Mouse (Mus musculus): ENCODE data around the gene Adck1. TPM values are rescaled to one million over a fixed set of nuclear protein-coding genes. Genes with fewer than 3 reads are reported as not detected.
A peak's percentile ranks its signal among the peaks of the same experiment; 100 is the strongest.
"Not testable (repeated sequence)": the region's sequence is repeated elsewhere in the genome, so short reads cannot be mapped to it uniquely, and the experiment has no call there.

Gene Adck1
- total and polyA plus RNA-seq, 2 experiments from 2014 or later: 40.1 to 48.7 TPM

DNA sequence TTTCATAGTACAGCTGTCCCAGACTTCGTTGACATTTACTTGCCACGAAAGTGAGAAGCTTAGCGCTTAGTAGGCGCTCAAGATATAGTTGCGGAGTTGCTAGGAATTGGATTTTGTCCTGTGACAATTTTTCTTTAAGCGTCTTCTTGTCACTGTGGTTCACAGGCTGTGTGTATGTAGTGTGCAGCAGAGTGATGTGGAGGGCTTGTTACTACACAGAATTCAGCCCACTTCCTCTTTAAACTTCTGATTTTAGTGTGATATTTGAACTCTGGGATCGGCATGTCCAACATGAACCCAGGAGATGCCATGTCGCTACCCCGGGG, 729 bp downstream of the Adck1 start:
- no peak for ATAC-seq
- no peak for TF ChIP-seq CTCF (IDR thresholded peaks at IDR 0.05; ENCODE audit: low read depth)
- no peaks in the 10 kb centered on the region for H3K36me3 ChIP-seq (ENCODE audit: insufficient read depth, low read length)
- DNase-seq (ENCODE audit: low spot score): no peak
- peak overlapping the region; percentile 95 for H3K4me2 ChIP-seq (ENCODE audit: low read depth, low read length)
- 0 out of 2 replicates have a peak, but pooled peaks cover 4% of the 10 kb centered on the region for H3K4me1 ChIP-seq (ENCODE audit: insufficient read depth, low read length)
- peak overlapping the region; percentile 65 for H3K9ac ChIP-seq (replicated peaks; ENCODE audit: low read length)
- no peaks in the 10 kb centered on the region for H3K9me3 ChIP-seq (ENCODE audit: low read length)
- H3K27ac ChIP-seq: peak overlapping the region; percentile 80; the same call in 1 of the 2 replicates
- H3K4me3 ChIP-seq (ENCODE audit: low read length): peak overlapping the region; percentile 77
- no peaks in the 10 kb centered on the region for H3K27me3 ChIP-seq (ENCODE audit: insufficient read depth, low read length)
- 54% methylated on average over 9 of the region's 9 CpGs for WGBS

DNA sequence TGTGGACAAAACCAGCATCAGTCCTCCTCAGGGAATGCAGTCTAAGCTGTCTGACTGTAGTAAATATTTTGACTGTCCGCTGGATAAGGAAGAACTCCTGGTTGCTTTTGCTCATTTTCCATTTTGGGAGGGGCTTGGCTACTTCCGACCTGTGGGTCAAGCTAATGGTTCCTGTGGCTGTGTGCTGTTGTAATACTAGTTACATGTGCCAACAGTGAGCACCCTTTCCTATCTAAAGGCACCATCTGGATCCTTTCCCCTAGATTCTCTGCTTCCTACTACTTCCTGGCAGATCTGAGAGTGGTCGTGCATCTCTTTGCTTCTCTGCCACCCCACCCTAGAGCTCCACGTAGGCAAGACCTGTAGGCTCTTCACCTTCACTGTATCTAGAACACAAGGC, 7.3 kb downstream of the Adck1 start:
- Histone ChIP-seq H3K4me1 (ENCODE audit: insufficient read depth, low read length) (no peaks in the 10 kb centered on the region), H3K4me3 (ENCODE audit: low read length) (no peak overlapping the region), H3K27me3 (ENCODE audit: insufficient read depth, low read length) (no peaks in the 10 kb centered on the region), H3K27ac (no peak overlapping the region), H3K9ac (replicated peaks; ENCODE audit: low read length) (no peak overlapping the region), H3K4me2 (ENCODE audit: low read depth, low read length) (no peak overlapping the region), H3K36me3 (ENCODE audit: insufficient read depth, low read length) (no peaks in the 10 kb centered on the region), H3K9me3 (ENCODE audit: low read length) (no peaks in the 10 kb centered on the region)
- ATAC-seq: no peak
- no peak for DNase-seq (ENCODE audit: low spot score)
- WGBS: 91% methylated on average over 4 of the region's 4 CpGs
- TF ChIP-seq CTCF (IDR thresholded peaks at IDR 0.05; ENCODE audit: low read depth): no peak

DNA sequence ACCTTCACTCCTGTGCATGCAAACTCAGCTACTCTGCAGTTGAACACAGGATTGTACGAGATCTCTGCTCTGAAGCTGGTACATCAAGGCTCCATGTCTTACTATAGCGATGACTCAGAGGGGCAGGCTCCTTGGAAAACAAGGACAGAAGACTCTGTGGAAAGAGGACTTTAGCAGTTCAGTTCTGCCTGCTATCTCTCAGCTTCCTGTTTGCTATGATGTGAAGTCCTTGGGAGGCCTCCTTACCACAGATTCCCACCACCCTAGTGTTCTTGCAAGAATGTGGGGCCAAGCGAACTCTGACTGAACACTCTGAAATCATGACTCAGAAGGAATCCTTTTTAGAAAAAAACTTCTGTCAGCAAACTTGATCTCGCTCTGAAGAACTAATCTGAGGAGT, 8.3 kb downstream of the Adck1 start:
- Histone ChIP-seq H3K9ac (replicated peaks; ENCODE audit: low read length) (no peak overlapping the region), H3K4me2 (ENCODE audit: low read depth, low read length) (no peak overlapping the region), H3K4me1 (ENCODE audit: insufficient read depth, low read length) (no peaks in the 10 kb centered on the region), H3K4me3 (ENCODE audit: low read length) (no peak overlapping the region), H3K36me3 (ENCODE audit: insufficient read depth, low read length) (no peaks in the 10 kb centered on the region), H3K27me3 (ENCODE audit: insufficient read depth, low read length) (no peaks in the 10 kb centered on the region), H3K27ac (no peak overlapping the region), H3K9me3 (ENCODE audit: low read length) (no peaks in the 10 kb centered on the region)
- no peak for TF ChIP-seq CTCF (IDR thresholded peaks at IDR 0.05; ENCODE audit: low read depth)
- no peak for ATAC-seq
- DNase-seq (ENCODE audit: low spot score): no peak
- 90% methylated on average over 4 of the region's 4 CpGs for WGBS

DNA sequence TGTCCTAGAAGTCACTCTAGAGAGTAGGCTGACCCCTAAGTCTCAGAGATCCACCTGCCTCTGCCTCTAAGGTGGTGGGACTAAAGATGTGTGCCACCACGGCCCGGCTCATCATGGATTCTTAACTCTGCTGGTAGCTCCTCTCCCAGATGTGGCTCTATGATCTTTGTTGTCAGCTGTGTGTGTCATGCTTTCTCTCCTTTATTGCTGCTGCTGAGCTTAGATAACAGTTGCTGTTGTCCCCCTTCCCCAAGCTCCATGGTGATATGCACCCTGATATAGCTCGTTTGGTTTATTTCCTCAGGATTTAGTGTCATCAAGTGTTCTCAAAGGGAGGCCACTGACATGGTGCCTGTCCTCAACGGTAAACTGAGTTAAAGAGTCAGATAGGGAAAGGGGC, 9.3 kb downstream of the Adck1 start:
- H3K36me3 ChIP-seq (ENCODE audit: insufficient read depth, low read length); H3K27ac ChIP-seq; H3K4me3 ChIP-seq (ENCODE audit: low read length); H3K9me3 ChIP-seq (ENCODE audit: low read length); H3K9ac ChIP-seq (replicated peaks; ENCODE audit: low read length); H3K27me3 ChIP-seq (ENCODE audit: insufficient read depth, low read length); H3K4me1 ChIP-seq (ENCODE audit: insufficient read depth, low read length); H3K4me2 ChIP-seq (ENCODE audit: low read depth, low read length); ATAC-seq; DNase-seq (ENCODE audit: low spot score): not testable (repeated sequence)
- 80% methylated on average over 4 of the region's 4 CpGs for WGBS

DNA sequence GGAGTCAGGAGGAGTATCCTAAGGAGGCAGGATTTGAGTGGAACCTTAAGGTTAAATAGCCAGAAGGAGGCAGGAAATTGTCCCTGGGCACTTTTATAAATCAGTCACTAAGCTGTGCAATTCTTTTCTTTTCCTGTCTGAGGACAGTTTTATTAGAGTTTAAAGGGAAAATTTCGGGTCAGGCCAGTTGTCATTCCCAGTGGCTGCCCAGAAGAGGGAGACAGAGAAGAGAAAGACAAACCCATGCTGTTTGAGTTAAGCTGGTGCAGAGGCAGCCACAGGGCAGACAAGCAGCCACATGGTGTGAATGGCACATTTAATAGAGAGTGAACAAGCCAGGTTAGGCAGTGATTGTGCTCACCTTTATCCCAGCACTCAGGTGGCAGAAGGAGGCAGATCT, 10.0 kb downstream of the Adck1 start:
- H3K4me3 ChIP-seq (ENCODE audit: low read length); DNase-seq (ENCODE audit: low spot score); H3K4me2 ChIP-seq (ENCODE audit: low read depth, low read length); ATAC-seq; H3K4me1 ChIP-seq (ENCODE audit: insufficient read depth, low read length); H3K27ac ChIP-seq; H3K36me3 ChIP-seq (ENCODE audit: insufficient read depth, low read length); H3K9ac ChIP-seq (replicated peaks; ENCODE audit: low read length); H3K9me3 ChIP-seq (ENCODE audit: low read length); H3K27me3 ChIP-seq (ENCODE audit: insufficient read depth, low read length): not testable (repeated sequence)
- peak; percentile 50 for TF ChIP-seq CTCF (IDR thresholded peaks at IDR 0.05; ENCODE audit: low read depth)
- WGBS: 10% methylated on average over 1 of the region's 1 CpGs

DNA sequence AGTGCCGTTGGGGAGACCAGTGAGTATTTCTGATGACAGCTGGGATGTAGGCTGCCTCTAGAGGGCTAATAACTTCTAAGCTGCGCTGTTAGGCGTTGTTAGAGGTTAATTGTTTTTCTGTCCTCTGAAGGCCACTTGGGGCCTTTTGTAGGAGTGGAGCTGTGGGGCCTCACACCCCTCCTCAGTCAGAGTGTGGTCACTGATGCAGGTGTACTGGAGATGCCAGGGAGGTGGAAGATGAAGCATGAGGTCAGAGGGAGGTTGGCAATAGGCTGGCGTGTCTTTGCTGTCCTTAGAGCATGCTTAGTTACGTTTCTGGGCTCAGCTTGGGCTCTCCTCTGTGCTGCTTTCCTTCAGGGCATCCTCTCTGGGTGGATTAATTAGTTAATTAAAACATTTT, 11.7 kb downstream of the Adck1 start:
- TF ChIP-seq CTCF (IDR thresholded peaks at IDR 0.05; ENCODE audit: low read depth): no peak
- H3K4me3 ChIP-seq (ENCODE audit: low read length): no peak overlapping the region
- H3K4me1 ChIP-seq (ENCODE audit: insufficient read depth, low read length): no peaks in the 10 kb centered on the region
- 71% methylated on average over 5 of the region's 5 CpGs for WGBS
- H3K27me3 ChIP-seq (ENCODE audit: insufficient read depth, low read length): no peaks in the 10 kb centered on the region
- no peak overlapping the region for H3K9ac ChIP-seq (replicated peaks; ENCODE audit: low read length)
- no peaks in the 10 kb centered on the region for H3K9me3 ChIP-seq (ENCODE audit: low read length)
- H3K4me2 ChIP-seq (ENCODE audit: low read depth, low read length): no peak overlapping the region
- no peaks in the 10 kb centered on the region for H3K36me3 ChIP-seq (ENCODE audit: insufficient read depth, low read length)
- H3K27ac ChIP-seq: no peak overlapping the region
- ATAC-seq (0 out of 2 replicates have a peak, but pooled peaks have one; percentile 10), DNase-seq (ENCODE audit: low spot score) (no peak)

DNA sequence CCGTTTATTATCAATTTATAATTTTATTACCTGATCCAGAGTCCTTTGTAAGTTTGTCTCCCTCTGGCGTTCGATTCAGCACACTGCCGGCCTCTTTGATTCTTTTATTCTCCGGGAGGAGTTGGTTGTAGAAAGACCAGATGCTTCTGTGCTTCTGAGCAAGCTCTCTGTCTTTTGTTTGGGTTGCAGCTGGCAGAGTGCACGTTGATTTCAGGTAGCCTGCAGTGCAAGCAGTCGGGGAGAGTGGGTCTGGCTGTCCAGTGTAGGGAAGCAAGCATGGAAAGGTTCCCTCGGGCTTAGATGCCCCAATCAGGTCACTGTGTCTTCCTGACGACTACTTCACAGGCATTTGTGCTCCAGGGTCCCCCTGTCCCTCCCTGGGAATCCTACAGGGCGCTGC, 16.5 kb downstream of the Adck1 start:
- 28% methylated on average over 10 of the region's 10 CpGs for WGBS
- no peaks in the 10 kb centered on the region for H3K9me3 ChIP-seq (ENCODE audit: low read length)
- H3K27ac ChIP-seq: no peak overlapping the region
- H3K27me3 ChIP-seq (ENCODE audit: insufficient read depth, low read length): no peaks in the 10 kb centered on the region
- H3K4me1 ChIP-seq (ENCODE audit: insufficient read depth, low read length): no peaks in the 10 kb centered on the region
- H3K36me3 ChIP-seq (ENCODE audit: insufficient read depth, low read length): peaks cover 7% of the 10 kb centered on the region; the same call in 1 of the 2 replicates
- ATAC-seq (no peak), DNase-seq (ENCODE audit: low spot score) (peak; percentile 70)
- peak; percentile 69 for TF ChIP-seq CTCF (IDR thresholded peaks at IDR 0.05; ENCODE audit: low read depth)
- no peak overlapping the region for H3K4me3 ChIP-seq (ENCODE audit: low read length)
- no peak overlapping the region for H3K4me2 ChIP-seq (ENCODE audit: low read depth, low read length)
- H3K9ac ChIP-seq (replicated peaks; ENCODE audit: low read length): no peak overlapping the region
